In the genomic region with DNA sequence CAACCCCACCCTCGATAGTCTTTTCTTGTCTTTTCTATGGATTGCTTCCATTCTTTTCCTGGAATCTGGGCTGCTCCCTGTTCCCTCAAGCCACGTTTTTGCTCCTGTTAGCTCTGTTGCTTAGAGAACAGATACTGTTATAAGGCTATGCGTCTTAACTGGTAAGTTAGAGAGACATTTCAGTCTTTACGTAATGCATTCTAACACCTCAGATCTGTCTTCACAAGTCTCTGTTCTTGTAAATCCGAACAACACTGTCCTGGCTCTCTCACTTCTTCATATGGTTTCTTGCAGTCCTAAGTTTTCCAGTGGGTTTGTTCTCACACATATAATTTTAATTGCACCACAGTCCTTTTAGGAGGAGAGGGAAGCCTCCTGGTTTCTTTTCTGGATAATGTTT, we compare ENCODE assay signal across 17 mouse cellular contexts.
"Had no signal": no experiment of that assay in that cellular context is flagged by ENCODE, and none has a peak within 500 bp of the region (broad histone marks: within the 10 kb centered on the region; RNA-seq: fewer than 3 reads in every experiment).

No protein-coding gene starts in this region.

- ATAC-seq: hindbrain, postnatal 0 days; intestine, embryonic 16.5 days; liver, embryonic 12.5 days had no signal

- DNase-seq: gastrocnemius, postnatal 14 days; gastrocnemius, postnatal 36 days; heart, adult 11 months; heart, adult 2 months; heart, postnatal 14 days; heart, postnatal 36 days; kidney, adult 11 months; kidney, adult 2 months; kidney, adult 9 months; kidney, postnatal 14 days; kidney, postnatal 36 days; layer of hippocampus, adult 9-11 months; layer of hippocampus, postnatal 36 days; left cerebral cortex, postnatal 4 days had no signal
